Mouse (Mus musculus) MEL (cell line): Measurements from ENCODE around the gene Rbm12. TPM values are rescaled to one million over a fixed set of nuclear protein-coding genes. Genes with fewer than 3 reads are reported as not detected.

ENCODE experiments used
- DNase-seq: peaks from one replicate; pipeline ENCODE4 v3.0.0; 2011; ENCODE audit warnings: low read depth, low spot score
- H3K27ac ChIP-seq: 2 replicates; pipeline ENCODE4 v1.5.1; 2012; ENCODE audit warnings: low read depth, mild to moderate bottlenecking, control low read depth, low read length, moderate library complexity; ENCODE audit not compliant: control insufficient read depth
- H3K27me3 ChIP-seq, 2 experiments: fragments of 150-350 bp in 1 of 2; sonication (generic) in 1 of 2; 2 replicates each; pipeline ENCODE4 v1.6.1; 2012; ENCODE audit warnings: low read length in 2 of 2, mild to moderate bottlenecking in 2 of 2, improper control_type of control experiment in 1 of 2, moderate library complexity in 1 of 2; ENCODE audit not compliant: insufficient read depth in 2 of 2, control insufficient read depth in 1 of 2
- H3K36me3 ChIP-seq, 2 experiments: 2 replicates each; pipeline ENCODE4 v1.6.1; 2012 to 2014; ENCODE audit warnings: low read length in 2 of 2, improper control_type of control experiment in 1 of 2, inconsistent platforms in 1 of 2, mild to moderate bottlenecking in 1 of 2; ENCODE audit not compliant: insufficient read depth in 2 of 2, control insufficient read depth in 1 of 2
- H3K4me1 ChIP-seq, 2 experiments: fragments of 150-350 bp in 1 of 2; sonication (generic) in 1 of 2; 2 replicates each; pipeline ENCODE4 v1.6.1; 2012; ENCODE audit warnings: low read length in 2 of 2, improper control_type of control experiment in 1 of 2, mild to moderate bottlenecking in 1 of 2; ENCODE audit not compliant: insufficient read depth in 2 of 2, control insufficient read depth in 1 of 2
- H3K4me3 ChIP-seq, 2 experiments: fragments of 150-350 bp in 1 of 2; sonication (generic) in 1 of 2; 2 replicates each; pipeline ENCODE4 v1.5.1; 2012; ENCODE audit warnings: low read depth in 2 of 2, low read length in 2 of 2, mild to moderate bottlenecking in 2 of 2, moderate library complexity in 2 of 2, control low read depth in 1 of 2, improper control_type of control experiment in 1 of 2; ENCODE audit not compliant: control insufficient read depth in 1 of 2, insufficient read depth in 1 of 2
- H3K79me2 ChIP-seq: 2 replicates; pipeline ENCODE4 v1.6.1; 2012; ENCODE audit warnings: mild to moderate bottlenecking, low read length, moderate library complexity; ENCODE audit not compliant: control insufficient read depth, poor library complexity, insufficient read depth
- H3K9ac ChIP-seq: 2 replicates; pipeline ENCODE4 v1.6.1; 2012; ENCODE audit warnings: low read depth, mild to moderate bottlenecking, control low read depth, low read length, moderate library complexity; ENCODE audit not compliant: control insufficient read depth, poor library complexity, severe bottlenecking
- H3K9me3 ChIP-seq: fragments of 150-350 bp; sonication (generic); replicated peaks from 2 replicates; pipeline ENCODE4 v1.6.1; 2012; ENCODE audit warnings: mild to moderate bottlenecking, low read length, improper control_type of control experiment, moderate library complexity; ENCODE audit not compliant: insufficient read depth
- BHLHE40 ChIP-seq: IDR thresholded peaks from 2 replicates; pipeline ENCODE4 v1.6.1; 2012; ENCODE audit warnings: low read depth, mild to moderate bottlenecking, inconsistent platforms, low read length, improper control_type of control experiment, borderline replicate concordance
- CTCF ChIP-seq, 3 experiments: IDR thresholded peaks in 2 of 3; conservative IDR thresholded peaks in 1 of 3; 2 replicates each; pipeline ENCODE4 v1.5.1; 2011 to 2012; ENCODE audit warnings: low read length in 3 of 3, low read depth in 2 of 3, mild to moderate bottlenecking in 2 of 3, improper control_type of control experiment in 1 of 3, inconsistent platforms in 1 of 3, mixed read lengths in 1 of 3, moderate library complexity in 1 of 3; ENCODE audit not compliant: control insufficient read depth in 1 of 3, insufficient read depth in 1 of 3, poor library complexity in 1 of 3, severe bottlenecking in 1 of 3
- E2F4 ChIP-seq: IDR thresholded peaks from 2 replicates; pipeline ENCODE4 v1.6.1; 2011; ENCODE audit warnings: low read depth, low read length, improper control_type of control experiment, borderline replicate concordance
- ELF1 ChIP-seq: IDR thresholded peaks from 2 replicates; pipeline ENCODE4 v1.6.1; 2014; ENCODE audit warnings: low read depth, mild to moderate bottlenecking, inconsistent platforms, low read length, improper control_type of control experiment, moderate library complexity
- ETS1 ChIP-seq: IDR thresholded peaks from 2 replicates; pipeline ENCODE4 v1.6.1; 2012; ENCODE audit warnings: low read depth, mild to moderate bottlenecking, inconsistent platforms, low read length, improper control_type of control experiment, moderate library complexity
- HCFC1 ChIP-seq: IDR thresholded peaks from 2 replicates; pipeline ENCODE4 v1.6.1; 2012; ENCODE audit warnings: low read depth, mild to moderate bottlenecking, inconsistent platforms, low read length, improper control_type of control experiment, moderate library complexity
- MAZ ChIP-seq: IDR thresholded peaks from 2 replicates; pipeline ENCODE4 v1.6.1; 2012; ENCODE audit warnings: low read depth, mild to moderate bottlenecking, inconsistent platforms, low read length, improper control_type of control experiment
- MYC ChIP-seq: IDR thresholded peaks from 2 replicates; pipeline ENCODE4 v1.6.1; 2011; ENCODE audit warnings: low read depth, mild to moderate bottlenecking, low read length, improper control_type of control experiment, moderate library complexity
- NELFE ChIP-seq: IDR thresholded peaks from 2 replicates; pipeline ENCODE4 v1.6.1; 2011; ENCODE audit warnings: low read depth, low read length, improper control_type of control experiment
- NRF1 ChIP-seq: IDR thresholded peaks from 2 replicates; pipeline ENCODE4 v1.6.1; 2014; ENCODE audit warnings: low read depth, mild to moderate bottlenecking, inconsistent platforms, low read length, improper control_type of control experiment, moderate library complexity; ENCODE audit not compliant: poor library complexity, insufficient read depth, severe bottlenecking
- POLR2A ChIP-seq, 2 experiments: IDR thresholded peaks; 2 replicates each; pipeline ENCODE4 v1.6.1; 2011 to 2012; ENCODE audit warnings: low read length in 2 of 2, mild to moderate bottlenecking in 2 of 2, control low read depth in 1 of 2, improper control_type of control experiment in 1 of 2, low read depth in 1 of 2, moderate library complexity in 1 of 2; ENCODE audit not compliant: control insufficient read depth in 1 of 2, insufficient read depth in 1 of 2, poor library complexity in 1 of 2
- POLR2AphosphoS2 ChIP-seq: IDR thresholded peaks from 2 replicates; pipeline ENCODE4 v1.6.1; 2011; ENCODE audit warnings: low read length, improper control_type of control experiment
- POLR2AphosphoS5 ChIP-seq: IDR thresholded peaks from 2 replicates; pipeline ENCODE4 v1.6.1; 2012; ENCODE audit warnings: low read depth, borderline replicate concordance, mild to moderate bottlenecking, inconsistent platforms, low read length, moderate library complexity, mixed read lengths
- RAD21 ChIP-seq: IDR thresholded peaks from 2 replicates; pipeline ENCODE4 v1.6.1; 2011; ENCODE audit warnings: mild to moderate bottlenecking, low read depth, low read length, improper control_type of control experiment
- RCOR1 ChIP-seq: IDR thresholded peaks from 2 replicates; pipeline ENCODE4 v1.6.1; 2012; ENCODE audit warnings: low read depth, mild to moderate bottlenecking, inconsistent platforms, low read length, improper control_type of control experiment
- SIN3A ChIP-seq: IDR thresholded peaks from 2 replicates; pipeline ENCODE4 v1.6.1; 2012; ENCODE audit warnings: low read length, improper control_type of control experiment, inconsistent platforms
- TAL1 ChIP-seq: IDR thresholded peaks from 2 replicates; pipeline ENCODE4 v1.6.1; 2012; ENCODE audit warnings: mild to moderate bottlenecking, inconsistent platforms, low read length, moderate library complexity, mixed read lengths
- TBP ChIP-seq: IDR thresholded peaks from 2 replicates; pipeline ENCODE4 v1.8.0; 2011; ENCODE audit warnings: low read depth, low read length, improper control_type of control experiment
- TCF12 ChIP-seq: IDR thresholded peaks from 2 replicates; pipeline ENCODE4 v1.6.1; 2014; ENCODE audit warnings: low read depth, mild to moderate bottlenecking, inconsistent platforms, low read length, improper control_type of control experiment, moderate library complexity
- UBTF ChIP-seq: IDR thresholded peaks from 2 replicates; pipeline ENCODE4 v1.6.1; 2012; ENCODE audit warnings: low read depth, mild to moderate bottlenecking, inconsistent platforms, low read length, improper control_type of control experiment, moderate library complexity, borderline replicate concordance; ENCODE audit not compliant: insufficient read depth
- USF1 ChIP-seq: IDR thresholded peaks from 2 replicates; pipeline ENCODE4 v1.6.1; 2014; ENCODE audit warnings: low read depth, mild to moderate bottlenecking, inconsistent platforms, low read length, improper control_type of control experiment, moderate library complexity
- USF2 ChIP-seq, 2 experiments: IDR thresholded peaks; 2 replicates each; pipeline ENCODE4 v1.6.1; 2011 to 2012; ENCODE audit warnings: improper control_type of control experiment in 2 of 2, low read length in 2 of 2, borderline replicate concordance in 1 of 2, inconsistent platforms in 1 of 2, low read depth in 1 of 2, mild to moderate bottlenecking in 1 of 2; ENCODE audit not compliant: insufficient read depth in 1 of 2
- ZMIZ1 ChIP-seq: IDR thresholded peaks from 2 replicates; pipeline ENCODE4 v1.6.1; 2012; ENCODE audit warnings: low read depth, mild to moderate bottlenecking, inconsistent platforms, low read length, improper control_type of control experiment, moderate library complexity
- polyA plus RNA-seq, 2 experiments: library from polyadenylated mRNA; stranded (reverse) in 1 of 2; unstranded in 1 of 2; fragments of >175 nt in 1 of 2; fragments of >200 nt in 1 of 2; gene quantifications; 2 replicates each; pipeline versions ENCODE4 v1.2.1 to v1.2.4; 2012; ENCODE audit warnings: low replicate concordance in 2 of 2, low read depth in 1 of 2; ENCODE audit not compliant: insufficient read length in 2 of 2, insufficient read depth in 1 of 2, missing spikeins in 1 of 2
- total RNA-seq: library from RNA; depleted of rRNA; stranded (reverse); fragments of 300-350 nt; gene quantifications from 2 replicates; pipeline ENCODE4 v1.2.3, GENCODE M21; 2012; rRNA removed

Gene Rbm12
- total RNA-seq = 13.4 and 15.3 TPM in 2 replicates
- 10 to 100 TPM; 28.8 to 42.5 TPM for polyA plus RNA-seq

- peak within 1 kb of the TSS; percentile 98 for H3K9ac ChIP-seq
- H3K27ac ChIP-seq = peak within 1 kb of the TSS; percentile 78
- DNase-seq = peak; percentile 95
- H3K27me3 ChIP-seq = no peaks in the 10 kb centered on the region
- TF ChIP-seq MYC = no peak
- no peak for TF ChIP-seq BHLHE40
- peak; percentile 89; a peak in 3 of 4 replicates for TF ChIP-seq POLR2A (IDR thresholded peaks at IDR 0.05; ENCODE audit: control insufficient read depth in 1 of 2, insufficient read depth in 1 of 2, low read depth in 1 of 2, low read length in 2 of 2, poor library complexity in 1 of 2)
- no peak for TF ChIP-seq CTCF (IDR thresholded peaks at IDR 0.05 in 2 of 3, conservative IDR thresholded peaks at IDR 0.05 in 1 of 3; ENCODE audit: control insufficient read depth in 1 of 3, insufficient read depth in 1 of 3, low read depth in 2 of 3, low read length in 3 of 3, poor library complexity in 1 of 3, severe bottlenecking in 1 of 3)
- peak; percentile 65; the same call in 1 of the 2 replicates for TF ChIP-seq ELF1
- TF ChIP-seq TCF12 = peak; percentile 69
- peak; percentile 95 for TF ChIP-seq MAZ
- TF ChIP-seq POLR2AphosphoS5 = no peak
- peak; percentile 84; the same call in 1 of the 2 replicates for TF ChIP-seq UBTF
- peak; percentile 81; the same call in 1 of the 2 replicates for TF ChIP-seq TBP
- no peak for TF ChIP-seq E2F4
- TF ChIP-seq SIN3A = peak; percentile 33; the same call in 1 of the 2 replicates
- no peak for TF ChIP-seq RAD21
- peak; percentile 79 for TF ChIP-seq HCFC1
- TF ChIP-seq ZMIZ1 = peak; percentile 85
- peak; percentile 82 for TF ChIP-seq USF1
- TF ChIP-seq POLR2AphosphoS2 = peak; percentile 90; the same call in 1 of the 2 replicates
- TF ChIP-seq RCOR1 = no peak
- no peak for TF ChIP-seq TAL1
- TF ChIP-seq NRF1 = peak; percentile 85
- TF ChIP-seq ETS1 = no peak
- peak; percentile 97 for TF ChIP-seq NELFE
- TF ChIP-seq USF2 (IDR thresholded peaks at IDR 0.05; ENCODE audit: borderline replicate concordance in 1 of 2, insufficient read depth in 1 of 2, low read depth in 1 of 2, low read length in 2 of 2) = no peak
- TF ChIP-seq, all 39 proteins: peak for 13
- peaks cover 9 to 16% of the 10 kb centered on the region in 2 experiments for H3K4me1 ChIP-seq
- peak within 1 kb of the TSS; percentile 66 to 95 for H3K4me3 ChIP-seq
- no peaks in the 10 kb centered on the region for H3K9me3 ChIP-seq
- peaks cover 49% of the 10 kb centered on the region for H3K79me2 ChIP-seq
- peaks cover 5 to 28% of the 10 kb centered on the region in 2 experiments; a peak in 3 of 4 replicates for H3K36me3 ChIP-seq
Observed at GRCm38 (mm10) chr2:156111358-156112079, at the start of gene Rbm12, which contains the start of gene Cpne1. Gene Rbm12 (minus strand): TSS chr2:156111978. Gene Cpne1 (minus strand): TSS chr2:156111965.
